Mouse (Mus musculus) megakaryocyte, embryonic 14.5 days (primary cell): ENCODE measurements around the gene Afm.

Experiments
- FLI1 ChIP-seq: IDR thresholded peaks from 2 replicates; pipeline ENCODE4 v1.6.1; 2012; ENCODE audit warnings: low read length, inconsistent platforms, mixed read lengths
- GATA1 ChIP-seq: IDR thresholded peaks from 3 replicates; pipeline ENCODE4 v1.6.1; 2012; ENCODE audit warnings: mixed read lengths, low read length, inconsistent platforms, borderline replicate concordance

- TF ChIP-seq GATA1: no peak
- TF ChIP-seq FLI1: no peak
Measured at GRCm38 (mm10) chr5:90470836-90471235, 47.9 kb upstream of the Afm start.
